Mouse (Mus musculus) kidney, embryonic 15.5 days (tissue): Measurements from ENCODE around the gene Tns3. TPM values are rescaled to one million over a fixed set of nuclear protein-coding genes. Genes with fewer than 3 reads are reported as not detected.

ENCODE experiments used
- ATAC-seq: fragments of 200-750 bp; cut with Nextera tagmentation; replicated peaks from 2 replicates; pipeline ENCODE4 v1.8.0; 2017; ENCODE audit warnings: moderate TSS enrichment; ENCODE audit not compliant: low FRiP score
- H3K27ac ChIP-seq: fragments of 300-500 bp; sonication (generic); 2 replicates; pipeline ENCODE4 v1.5.1; 2015; ENCODE audit warnings: mild to moderate bottlenecking, inconsistent platforms
- H3K27me3 ChIP-seq: fragments of 300-500 bp; sonication (generic); 2 replicates; pipeline ENCODE4 v1.6.1; 2015; ENCODE audit warnings: inconsistent platforms
- H3K36me3 ChIP-seq: fragments of 300-500 bp; sonication (generic); 2 replicates; pipeline ENCODE4 v1.6.1; 2015; ENCODE audit warnings: inconsistent platforms
- H3K4me1 ChIP-seq: fragments of 300-500 bp; sonication (generic); 2 replicates; pipeline ENCODE4 v1.6.1; 2015; ENCODE audit warnings: inconsistent platforms
- H3K4me2 ChIP-seq: fragments of 300-500 bp; sonication (generic); 2 replicates; pipeline ENCODE4 v1.6.1; 2015; ENCODE audit warnings: moderate library complexity, mild to moderate bottlenecking, inconsistent platforms
- H3K4me3 ChIP-seq: fragments of 300-500 bp; sonication (generic); replicated peaks from 2 replicates; pipeline ENCODE4 v1.5.1; 2015; ENCODE audit warnings: mild to moderate bottlenecking, inconsistent platforms
- H3K9ac ChIP-seq: fragments of 300-500 bp; sonication (generic); 2 replicates; pipeline ENCODE4 v1.6.1; 2015; ENCODE audit warnings: mild to moderate bottlenecking, inconsistent platforms
- H3K9me3 ChIP-seq: fragments of 300-500 bp; sonication (generic); replicated peaks from 2 replicates; pipeline ENCODE4 v1.6.1; 2016; ENCODE audit warnings: inconsistent platforms
- WGBS: fragments of 180-500 bp; shearing (Covaris S2); methylation state at CpG from one replicate; pipeline ENCODE4 v1.1.7; 2015; ENCODE audit warnings: mixed read lengths; 5-methylcytosine and 5-hydroxymethylcytosine counted together
- polyA plus RNA-seq: library from polyadenylated mRNA; unstranded; fragments of >200 nt; fragmentation: Nextera tagmentation; extraction: Ambion mirVana; gene quantifications from 2 replicates; pipeline ENCODE4 v1.2.1, GENCODE M21; 2015

Tns3 gene
- polyA plus RNA-seq, 1 experiment from 2014 or later: 27.7 TPM

GRCm38 (mm10) chr11:8692536-8693471, 28.5 kb upstream of the Tns3 start:
- H3K9me3 ChIP-seq: no peaks in the 10 kb centered on the region
- peak overlapping the region; percentile 41 for H3K4me2 ChIP-seq
- no peaks in the 10 kb centered on the region for H3K36me3 ChIP-seq
- H3K9ac ChIP-seq: no peak overlapping the region
- no peaks in the 10 kb centered on the region for H3K27me3 ChIP-seq
- H3K4me1 ChIP-seq: peaks cover 27% of the 10 kb centered on the region
- 8% methylated on average over 16 of the region's 16 CpGs for WGBS
- peak; percentile 93 for ATAC-seq
- H3K27ac ChIP-seq: peak overlapping the region; percentile 92
- no peak overlapping the region for H3K4me3 ChIP-seq

DNA sequence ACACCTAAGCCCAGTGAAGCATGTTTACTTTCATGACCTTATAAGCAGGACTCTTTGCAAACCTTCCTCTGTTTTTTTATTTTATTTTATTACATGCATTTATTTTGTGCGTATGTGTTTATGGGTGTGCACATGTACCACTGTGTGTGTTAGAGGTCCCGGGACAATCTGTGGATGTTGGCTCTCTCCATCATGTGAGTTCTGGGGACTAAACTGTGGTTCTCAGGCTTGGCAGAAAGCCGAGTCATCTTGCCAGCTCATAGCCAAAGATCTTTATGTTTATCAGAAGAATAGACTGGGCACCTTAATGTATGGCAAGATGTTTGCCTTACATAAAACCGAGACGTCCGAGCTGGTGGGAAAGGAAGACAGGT, 27.8 kb upstream of the Tns3 start:
- Histone ChIP-seq H3K4me3 (no peak overlapping the region), H3K4me1 (peaks cover 27% of the 10 kb centered on the region), H3K27ac (peak overlapping the region; percentile 92), H3K36me3 (no peaks in the 10 kb centered on the region), H3K4me2 (peak overlapping the region; percentile 41; the same call in 1 of the 2 replicates), H3K9ac (no peak overlapping the region), H3K27me3 (no peaks in the 10 kb centered on the region), H3K9me3 (no peaks in the 10 kb centered on the region)
- WGBS: 61% methylated on average over 6 of the region's 6 CpGs
- no peak for ATAC-seq

DNA sequence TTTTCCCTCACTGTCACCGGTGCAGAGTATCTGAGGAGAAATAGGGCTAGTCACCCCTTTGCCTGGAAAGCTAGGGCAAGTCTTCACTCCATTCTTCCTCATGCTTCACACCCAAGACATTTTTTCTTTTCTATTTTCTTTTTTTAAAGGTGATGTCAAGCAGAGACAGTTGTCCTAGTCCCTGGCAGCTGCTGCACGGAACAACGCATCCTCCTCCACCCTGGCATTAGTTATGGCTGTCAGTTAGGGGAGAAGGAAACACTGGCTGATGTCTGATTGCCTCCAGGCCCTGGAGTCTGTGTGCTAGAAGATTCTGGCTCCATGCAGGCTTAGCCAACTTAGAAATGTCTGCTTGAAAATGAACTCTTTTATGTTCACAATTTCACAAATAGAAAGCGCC, 27.3 kb upstream of the Tns3 start:
- WGBS: 59% methylated on average over 4 of the region's 4 CpGs
- no peak overlapping the region for H3K4me3 ChIP-seq
- no peak for ATAC-seq
- H3K36me3 ChIP-seq: no peaks in the 10 kb centered on the region
- no peak overlapping the region for H3K4me2 ChIP-seq
- no peak overlapping the region for H3K9ac ChIP-seq
- H3K9me3 ChIP-seq: no peaks in the 10 kb centered on the region
- H3K27ac ChIP-seq: peak overlapping the region; percentile 92; the same call in 1 of the 2 replicates
- peaks cover 27% of the 10 kb centered on the region for H3K4me1 ChIP-seq
- H3K27me3 ChIP-seq: no peaks in the 10 kb centered on the region

GRCm38 (mm10) chr11:8690633-8691032, 26.3 kb upstream of the Tns3 start:
- H3K27ac ChIP-seq: no peak overlapping the region
- H3K9me3 ChIP-seq: no peaks in the 10 kb centered on the region
- H3K9ac ChIP-seq: no peak overlapping the region
- no peak overlapping the region for H3K4me2 ChIP-seq
- H3K36me3 ChIP-seq: no peaks in the 10 kb centered on the region
- WGBS: 83% methylated on average over 4 of the region's 4 CpGs
- no peak for ATAC-seq
- no peak overlapping the region for H3K4me3 ChIP-seq
- H3K27me3 ChIP-seq: no peaks in the 10 kb centered on the region
- H3K4me1 ChIP-seq: peaks cover 27% of the 10 kb centered on the region

DNA sequence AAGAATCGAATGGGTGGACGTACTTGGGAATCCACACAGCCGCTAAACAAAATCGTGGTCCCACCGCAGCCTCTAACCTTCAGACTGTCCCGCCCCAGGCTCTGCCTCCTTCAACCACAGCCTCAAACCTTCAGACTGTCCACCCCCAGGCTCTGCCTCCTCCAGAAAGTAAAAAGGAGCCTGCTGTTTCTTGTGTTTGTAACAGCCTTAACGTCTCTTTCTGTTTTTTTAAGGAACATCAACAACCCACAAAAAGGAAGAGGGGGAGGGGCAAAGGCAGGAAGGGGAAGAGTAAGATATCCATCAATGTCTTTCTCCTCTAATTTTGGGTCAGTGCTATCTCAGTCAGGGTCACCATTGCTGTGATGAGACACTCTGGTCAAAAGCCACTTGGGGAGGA, 25.2 kb upstream of the Tns3 start:
- 62% methylated on average over 7 of the region's 7 CpGs for WGBS

DNA sequence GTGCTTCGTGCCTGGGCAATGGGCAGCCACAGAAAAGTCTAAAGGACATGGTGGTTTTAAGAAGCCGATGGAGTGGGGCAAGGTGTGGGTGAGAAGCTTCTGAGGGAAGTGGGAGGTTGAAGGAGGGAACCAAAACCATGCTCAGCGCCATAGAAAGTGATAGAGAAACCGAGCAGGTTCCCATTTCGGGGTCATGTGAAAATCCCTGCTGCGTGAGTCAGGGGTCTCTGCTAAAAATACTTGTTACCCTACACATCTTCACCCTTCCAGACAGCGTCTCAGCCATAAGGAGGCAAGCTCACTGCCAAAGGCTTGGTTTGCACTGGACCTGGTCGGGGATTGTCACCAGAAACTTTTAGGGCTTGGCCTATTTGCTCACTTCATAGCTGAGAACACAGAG, 24.6 kb upstream of the Tns3 start:
- no peak for ATAC-seq
- Histone ChIP-seq H3K4me2 (no peak overlapping the region), H3K9ac (no peak overlapping the region), H3K27ac (peak overlapping the region; percentile 56), H3K27me3 (no peaks in the 10 kb centered on the region), H3K4me3 (no peak overlapping the region), H3K9me3 (no peaks in the 10 kb centered on the region), H3K4me1 (peaks cover 27% of the 10 kb centered on the region), H3K36me3 (no peaks in the 10 kb centered on the region)
- WGBS: 93% methylated on average over 8 of the region's 8 CpGs

More for the DNA sequence above, 25.2 kb upstream of the Tns3 start:
- no peaks in the 10 kb centered on the region for H3K27me3 ChIP-seq
- peaks cover 27% of the 10 kb centered on the region for H3K4me1 ChIP-seq
- H3K36me3 ChIP-seq: no peaks in the 10 kb centered on the region
- ATAC-seq: no peak
- peak overlapping the region; percentile 56 for H3K27ac ChIP-seq
- H3K9me3 ChIP-seq: no peaks in the 10 kb centered on the region
- no peak overlapping the region for H3K4me2 ChIP-seq
- no peak overlapping the region for H3K4me3 ChIP-seq
- no peak overlapping the region for H3K9ac ChIP-seq

GRCm38 (mm10) chr11:8686501-8686900, 22.2 kb upstream of the Tns3 start:
- H3K4me2 ChIP-seq: no peak overlapping the region
- no peak overlapping the region for H3K27ac ChIP-seq
- H3K9ac ChIP-seq: no peak overlapping the region
- no peaks in the 10 kb centered on the region for H3K27me3 ChIP-seq
- WGBS: 76% methylated on average over 3 of the region's 3 CpGs
- H3K4me3 ChIP-seq: no peak overlapping the region
- ATAC-seq: no peak
- H3K4me1 ChIP-seq: peaks cover 10% of the 10 kb centered on the region
- no peaks in the 10 kb centered on the region for H3K36me3 ChIP-seq
- H3K9me3 ChIP-seq: no peaks in the 10 kb centered on the region

- ATAC-seq: no peak
- 82% methylated on average over 1 of the region's 1 CpGs for WGBS
- H3K4me3 ChIP-seq: no peak overlapping the region
These were observed 21.7 kb upstream of the Tns3 start for GRCm38 (mm10) chr11:8686061-8686460.

GRCm38 (mm10) chr11:8685195-8685594, 20.9 kb upstream of the Tns3 start:
- H3K27ac ChIP-seq: no peak overlapping the region
- no peak for ATAC-seq
- no peaks in the 10 kb centered on the region for H3K27me3 ChIP-seq
- H3K4me3 ChIP-seq: no peak overlapping the region
- no peak overlapping the region for H3K4me2 ChIP-seq
- WGBS: 73% methylated on average over 3 of the region's 3 CpGs
- no peaks in the 10 kb centered on the region for H3K36me3 ChIP-seq
- peaks cover 8% of the 10 kb centered on the region; the same call in 1 of the 2 replicates for H3K4me1 ChIP-seq
- H3K9me3 ChIP-seq: no peaks in the 10 kb centered on the region
- no peak overlapping the region for H3K9ac ChIP-seq

More at GRCm38 (mm10) chr11:8686061-8686460, 21.7 kb upstream of the Tns3 start:
- Histone ChIP-seq H3K9ac (no peak overlapping the region), H3K36me3 (no peaks in the 10 kb centered on the region), H3K9me3 (no peaks in the 10 kb centered on the region), H3K27ac (no peak overlapping the region), H3K4me2 (no peak overlapping the region), H3K27me3 (no peaks in the 10 kb centered on the region), H3K4me1 (peaks cover 8% of the 10 kb centered on the region; the same call in 1 of the 2 replicates)

DNA sequence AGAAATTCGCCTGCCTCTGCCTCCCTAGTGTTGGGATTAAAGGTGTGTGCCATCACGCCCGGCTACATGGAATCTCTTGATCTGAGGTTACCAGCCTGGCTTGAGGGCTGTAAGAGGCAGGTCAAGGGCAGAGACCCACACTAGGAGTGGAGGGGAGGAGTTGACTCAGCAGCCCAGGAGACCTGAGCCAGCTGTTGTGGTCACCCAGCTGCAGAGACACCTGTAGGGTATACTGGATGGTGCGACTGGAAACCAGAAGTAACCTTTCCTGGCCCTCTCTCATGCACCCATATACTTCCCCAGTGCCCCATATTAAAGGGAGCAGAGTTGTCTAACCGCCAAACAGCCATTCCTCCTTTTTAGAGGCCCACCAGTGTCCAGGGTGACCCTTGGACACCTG, 19.9 kb upstream of the Tns3 start:
- no peaks in the 10 kb centered on the region for H3K36me3 ChIP-seq
- no peak overlapping the region for H3K4me2 ChIP-seq
- no peak overlapping the region for H3K9ac ChIP-seq
- H3K27me3 ChIP-seq: no peaks in the 10 kb centered on the region
- ATAC-seq: no peak
- no peak overlapping the region for H3K4me3 ChIP-seq
- WGBS: 82% methylated on average over 5 of the region's 5 CpGs
- H3K4me1 ChIP-seq: peaks cover 8% of the 10 kb centered on the region; the same call in 1 of the 2 replicates
- H3K27ac ChIP-seq: no peak overlapping the region
- H3K9me3 ChIP-seq: no peaks in the 10 kb centered on the region

DNA sequence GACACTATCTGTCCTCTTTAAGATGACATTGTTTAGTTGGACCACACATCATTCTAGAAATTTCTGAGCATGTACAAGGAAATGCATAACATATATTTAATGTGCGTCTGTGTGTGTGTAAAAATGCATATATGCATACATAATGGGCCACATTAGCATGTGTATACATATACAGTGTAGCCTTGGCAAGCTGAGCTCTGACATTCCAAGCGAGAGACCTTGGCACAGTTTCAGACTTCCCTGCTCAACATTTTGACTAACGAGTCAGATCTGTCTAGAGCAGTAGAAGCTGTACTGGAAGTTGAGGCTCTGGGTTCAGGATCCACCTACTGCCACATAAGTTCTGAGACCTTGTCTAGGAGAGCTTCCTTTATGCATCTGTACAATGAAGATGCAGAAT, 17.0 kb upstream of the Tns3 start:
- Histone ChIP-seq H3K4me2 (no peak overlapping the region), H3K4me1 (peaks cover 17% of the 10 kb centered on the region; the same call in 1 of the 2 replicates), H3K9ac (no peak overlapping the region), H3K9me3 (no peaks in the 10 kb centered on the region), H3K27me3 (no peaks in the 10 kb centered on the region), H3K27ac (no peak overlapping the region), H3K36me3 (no peaks in the 10 kb centered on the region), H3K4me3 (no peak overlapping the region)
- 70% methylated on average over 3 of the region's 3 CpGs for WGBS
- no peak for ATAC-seq

- Histone ChIP-seq H3K36me3 (no peaks in the 10 kb centered on the region), H3K9me3 (no peaks in the 10 kb centered on the region), H3K27ac (0 out of 2 replicates have a peak overlapping the region, but pooled peaks have one; percentile 4), H3K4me1 (peaks cover 19% of the 10 kb centered on the region; the same call in 1 of the 2 replicates), H3K9ac (no peak overlapping the region), H3K4me2 (no peak overlapping the region), H3K4me3 (no peak overlapping the region), H3K27me3 (no peaks in the 10 kb centered on the region)
- WGBS: 49% methylated on average over 7 of the region's 7 CpGs
- ATAC-seq: no peak
These were observed 16.3 kb upstream of the Tns3 start for GRCm38 (mm10) chr11:8680650-8681049.
